Mouse (Mus musculus) lung, adult 2 months (tissue): ENCODE results near the gene Arhgap40. TPM values are rescaled to one million over a fixed set of nuclear protein-coding genes. Genes with fewer than 3 reads are reported as not detected.
A peak's percentile ranks its signal among the peaks of the same experiment; 100 is the strongest.

Experiments used
- DNase-seq: peaks from one replicate; pipeline ENCODE4 v3.0.0; 2022
- H3K4me1 ChIP-seq: fragments of 200-500 bp; 2 replicates; pipeline ENCODE4 v1.6.1; 2011; ENCODE audit warnings: low read length; ENCODE audit not compliant: control insufficient read depth, insufficient read depth
- H3K4me3 ChIP-seq: fragments of 200-500 bp; replicated peaks from 2 replicates; pipeline ENCODE3; 2011; ENCODE audit warnings: low read depth, mild to moderate bottlenecking, control low read depth, low read length; ENCODE audit errors: extremely low read depth
- CTCF ChIP-seq: fragments of 200-500 bp; IDR thresholded peaks from 2 replicates; pipeline ENCODE4 v1.5.1; 2011; ENCODE audit warnings: mild to moderate bottlenecking, low read length, control low read depth; ENCODE audit not compliant: insufficient read depth
- POLR2A ChIP-seq: fragments of 200-500 bp; IDR thresholded peaks from 2 replicates; pipeline ENCODE4 v1.6.1; 2011; ENCODE audit warnings: low read depth, mild to moderate bottlenecking, control low read depth, low read length, borderline replicate concordance; ENCODE audit errors: extremely low read depth
- WGBS: fragments of 180-500 bp; shearing (Covaris S2); methylation state at CpG from one replicate; pipeline ENCODE4 v1.1.7; 2018; 5-methylcytosine and 5-hydroxymethylcytosine counted together
- polyA plus RNA-seq: library from polyadenylated mRNA; depleted of rRNA; stranded (reverse); fragments of >200 nt; gene quantifications from 2 replicates; pipeline ENCODE4 v1.2.3, GENCODE M21; 2012; rRNA removed

Gene Arhgap40
- polyA plus RNA-seq, 1 experiment: 5.6 TPM

DNA sequence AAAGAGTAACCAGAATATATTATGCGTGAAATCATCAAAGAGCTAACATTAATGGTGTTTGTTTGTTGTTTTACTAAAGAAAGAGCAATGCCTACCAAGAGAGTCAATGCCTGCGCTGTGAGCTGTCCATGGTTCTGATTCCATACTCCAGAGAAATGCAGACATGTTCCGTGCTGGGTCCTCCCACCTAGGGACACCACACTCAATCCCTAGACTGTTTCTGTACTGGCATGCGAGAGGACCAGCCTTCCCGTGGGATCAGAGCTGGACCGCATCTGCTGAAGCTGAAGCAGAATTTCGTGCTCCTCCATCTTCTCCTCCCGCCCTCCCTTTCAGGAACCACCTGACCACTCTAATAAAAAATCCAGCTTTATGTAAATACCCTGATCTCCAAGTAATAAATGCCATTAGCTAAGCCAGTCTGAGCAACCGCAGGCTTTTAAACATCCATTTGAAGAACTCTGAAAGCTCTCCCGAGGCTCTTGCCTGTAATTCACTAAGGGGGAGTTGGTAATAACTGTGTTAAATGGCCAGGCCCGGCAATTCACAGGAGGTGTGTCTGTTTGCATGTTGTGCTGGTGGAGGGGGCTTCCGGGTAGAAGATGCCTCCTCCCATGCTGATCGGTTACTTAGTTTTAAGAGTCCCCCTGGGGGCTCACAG lies 58.0 kb downstream of the Arhgap40 start:
- no peaks in the 10 kb centered on the region for H3K4me1 ChIP-seq
- H3K4me3 ChIP-seq: no peak overlapping the region
- TF ChIP-seq POLR2A (no peak), CTCF (no peak)
- DNase-seq: peak; percentile 11
- WGBS: 29% methylated on average over 13 of the region's 13 CpGs

DNA sequence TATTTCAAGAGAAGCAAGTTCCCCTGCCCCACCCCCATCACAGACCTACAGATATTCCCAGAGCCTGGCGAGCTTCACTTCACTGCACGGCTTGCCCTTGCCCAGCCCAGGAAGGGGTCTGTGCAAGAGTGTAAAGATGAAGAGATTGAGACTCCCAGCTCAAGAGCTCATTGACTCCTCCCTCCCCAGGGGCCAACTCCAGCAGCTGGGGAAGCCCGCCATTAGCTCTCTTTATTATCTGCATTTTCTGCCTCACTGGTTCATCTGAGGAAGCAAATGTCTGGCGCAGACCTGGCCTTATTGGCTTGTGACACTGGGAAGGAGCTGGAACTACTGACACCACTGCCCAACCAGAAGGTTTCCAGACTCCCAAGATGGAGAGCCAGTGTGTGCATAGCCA lies 67.4 kb downstream of the Arhgap40 start:
- TF ChIP-seq CTCF (no peak), POLR2A (no peak)
- WGBS: 71% methylated on average over 4 of the region's 4 CpGs
- H3K4me1 ChIP-seq: no peaks in the 10 kb centered on the region
- no peak overlapping the region for H3K4me3 ChIP-seq
- DNase-seq: no peak

GRCm38 (mm10) chr2:158584621-158585358 lies 72.2 kb downstream of the Arhgap40 start:
- 7% methylated on average over 12 of the region's 12 CpGs for WGBS
- no peak for TF ChIP-seq POLR2A

GRCm38 (mm10) chr2:158588524-158589271 lies 76.1 kb downstream of the Arhgap40 start:
- no peak overlapping the region for H3K4me3 ChIP-seq
- H3K4me1 ChIP-seq: no peaks in the 10 kb centered on the region
- DNase-seq: no peak
- 52% methylated on average over 8 of the region's 8 CpGs for WGBS
- TF ChIP-seq POLR2A: no peak
- TF ChIP-seq CTCF: no peak

More at GRCm38 (mm10) chr2:158584621-158585358, 72.2 kb downstream of the Arhgap40 start:
- Histone ChIP-seq H3K4me1 (no peaks in the 10 kb centered on the region), H3K4me3 (no peak overlapping the region)
- DNase-seq: no peak

- 31% methylated on average over 3 of the region's 3 CpGs for WGBS
- Histone ChIP-seq H3K4me3 (no peak overlapping the region), H3K4me1 (no peaks in the 10 kb centered on the region)
- DNase-seq: no peak
- no peak for TF ChIP-seq POLR2A
- no peak for TF ChIP-seq CTCF
These were observed 77.9 kb downstream of the Arhgap40 start for GRCm38 (mm10) chr2:158590495-158590894.

DNA sequence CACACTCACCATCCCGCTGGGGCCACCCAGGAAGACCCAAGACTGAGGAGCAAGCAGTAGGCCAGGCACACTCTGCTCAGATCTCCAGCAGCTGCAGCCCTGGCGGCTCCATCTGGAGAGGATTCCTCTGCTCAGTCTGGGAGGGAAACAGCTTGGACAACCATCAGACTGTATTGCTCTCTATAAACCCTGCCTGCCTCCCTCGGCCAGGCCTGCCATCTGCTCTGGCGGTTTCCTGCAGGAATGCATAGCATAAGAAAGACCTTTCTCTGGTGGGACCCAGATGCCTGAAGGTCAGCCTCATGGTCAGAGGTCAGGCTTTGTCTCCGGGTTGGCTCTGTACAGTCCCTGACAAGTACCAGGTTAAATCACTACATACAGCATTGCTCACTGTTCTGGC lies 78.7 kb downstream of the Arhgap40 start:
- DNase-seq: no peak
- no peak for TF ChIP-seq POLR2A
- no peak for TF ChIP-seq CTCF
- 42% methylated on average over 5 of the region's 5 CpGs for WGBS
- Histone ChIP-seq H3K4me3 (no peak overlapping the region), H3K4me1 (no peaks in the 10 kb centered on the region)

GRCm38 (mm10) chr2:158593371-158593770 lies 80.8 kb downstream of the Arhgap40 start:
- DNase-seq: no peak
- no peak for TF ChIP-seq CTCF
- H3K4me1 ChIP-seq: no peaks in the 10 kb centered on the region
- H3K4me3 ChIP-seq: no peak overlapping the region
- 68% methylated on average over 4 of the region's 4 CpGs for WGBS

- Histone ChIP-seq H3K4me1 (no peaks in the 10 kb centered on the region), H3K4me3 (no peak overlapping the region)
- no peak for TF ChIP-seq CTCF
- no peak for TF ChIP-seq POLR2A
- no peak for DNase-seq
- WGBS: 3% methylated on average over 12 of the region's 12 CpGs
These were observed 82.5 kb downstream of the Arhgap40 start for GRCm38 (mm10) chr2:158595103-158595502.

DNA sequence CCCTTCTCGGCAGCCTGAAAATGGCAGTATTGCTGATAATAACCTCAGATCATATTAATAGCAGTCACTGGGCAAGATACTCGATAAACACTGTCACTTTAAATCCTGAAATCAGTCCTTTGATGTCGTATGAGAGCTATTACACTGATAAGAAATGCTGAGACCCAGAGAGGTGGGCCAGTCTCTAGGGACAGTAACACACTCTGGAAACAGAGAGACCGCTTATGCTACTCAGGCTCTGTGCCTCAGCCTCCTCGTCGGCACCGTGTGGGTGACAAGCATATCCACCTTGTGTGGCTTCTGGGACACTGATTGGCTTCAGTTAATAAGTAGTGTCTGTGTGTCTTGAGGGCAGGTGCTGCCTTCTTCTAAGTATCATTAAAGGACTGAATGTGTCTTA lies 83.0 kb downstream of the Arhgap40 start:
- no peak for DNase-seq
- WGBS: 31% methylated on average over 7 of the region's 7 CpGs
- TF ChIP-seq POLR2A (no peak), CTCF (no peak)
- no peak overlapping the region for H3K4me3 ChIP-seq
- no peaks in the 10 kb centered on the region for H3K4me1 ChIP-seq

DNA sequence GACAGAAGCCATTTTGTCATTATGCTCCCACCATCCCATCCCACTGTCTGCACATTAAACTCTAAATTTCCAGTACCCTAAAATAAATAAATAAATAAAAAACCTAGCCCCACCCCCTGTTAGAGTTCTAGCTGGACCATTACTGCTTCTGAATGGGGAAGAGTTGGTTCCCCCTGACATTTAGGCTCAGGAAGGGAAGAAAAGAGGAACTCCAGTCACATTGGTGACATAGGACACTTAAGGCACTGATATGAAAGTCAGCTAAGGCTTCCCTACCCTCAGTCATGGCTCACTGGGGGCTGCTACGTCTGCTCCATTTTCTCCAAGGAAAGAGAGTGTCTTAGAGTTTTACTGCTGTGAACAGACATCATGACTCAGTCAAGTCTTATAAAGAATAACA lies 84.2 kb downstream of the Arhgap40 start:
- Histone ChIP-seq H3K4me1 (no peaks in the 10 kb centered on the region), H3K4me3 (no peak overlapping the region)
- 55% methylated on average over 1 of the region's 1 CpGs for WGBS
- TF ChIP-seq POLR2A (no peak), CTCF (no peak)
- DNase-seq: no peak

Other genes with a start within 250 kb of the Arhgap40 start
- gene Lbp, start 206.3 kb upstream of the Arhgap40 start, polyA plus RNA-seq: 95.4 and 110 TPM in 2 replicates
- gene Snhg11, start 137.2 kb upstream of the Arhgap40 start, polyA plus RNA-seq: 10.6 and 12.7 TPM in 2 replicates
- 19.4 and 27.5 TPM in 2 replicates for gene Ralgapb, start 102.9 kb upstream of the Arhgap40 start, polyA plus RNA-seq
- gene Adig, start 10.2 kb upstream of the Arhgap40 start, polyA plus RNA-seq: 12.1 and 13.2 TPM in 2 replicates
- gene Slc32a1, start 98.0 kb downstream of the Arhgap40 start, polyA plus RNA-seq: not detected in 2 replicates
- gene Actr5, start 112.1 kb downstream of the Arhgap40 start, polyA plus RNA-seq: 8.1 and 9.0 TPM in 2 replicates
- gene Ppp1r16b, start 152.6 kb downstream of the Arhgap40 start, polyA plus RNA-seq: 31.6 and 43.5 TPM in 2 replicates